Mouse (Mus musculus) cortical plate, adult 2 months (tissue): ENCODE measurements around the gene E030018B13Rik.

ENCODE experiments used
- CTCF ChIP-seq: fragments of 200-500 bp; IDR thresholded peaks from 2 replicates; pipeline ENCODE4 v1.5.1; 2011; ENCODE audit warnings: mild to moderate bottlenecking, control low read depth, low read length; ENCODE audit not compliant: insufficient read depth; ENCODE audit errors: extremely low read depth
- POLR2A ChIP-seq: fragments of 200-500 bp; IDR thresholded peaks from 2 replicates; pipeline ENCODE4 v1.6.1; 2011; ENCODE audit warnings: mild to moderate bottlenecking, low read length, control low read depth; ENCODE audit not compliant: insufficient read depth; ENCODE audit errors: extremely low read depth

GRCm38 (mm10) chr7:63947514-63948487 is 31.1 kb downstream of the E030018B13Rik start:
- TF ChIP-seq CTCF: no peak
- no peak for TF ChIP-seq POLR2A
